Mouse (Mus musculus) B cell, adult 62 days (primary cell): Measurements from ENCODE around the gene Tspan18. TPM values are rescaled to one million over a fixed set of nuclear protein-coding genes. Genes with fewer than 3 reads are reported as not detected.

Experiments
- total RNA-seq: library from RNA; stranded (reverse); gene quantifications from 4 replicates; pipeline ENCODE4 v1.2.4, GENCODE M21; 2023

The Tspan18 gene
- total RNA-seq, result not detected in 4 replicates

GRCm38 (mm10) chr2:93333817-93334731, at the start of gene Tspan18:
Tspan18 (minus strand) TSS chr2:93334505.

DNA sequence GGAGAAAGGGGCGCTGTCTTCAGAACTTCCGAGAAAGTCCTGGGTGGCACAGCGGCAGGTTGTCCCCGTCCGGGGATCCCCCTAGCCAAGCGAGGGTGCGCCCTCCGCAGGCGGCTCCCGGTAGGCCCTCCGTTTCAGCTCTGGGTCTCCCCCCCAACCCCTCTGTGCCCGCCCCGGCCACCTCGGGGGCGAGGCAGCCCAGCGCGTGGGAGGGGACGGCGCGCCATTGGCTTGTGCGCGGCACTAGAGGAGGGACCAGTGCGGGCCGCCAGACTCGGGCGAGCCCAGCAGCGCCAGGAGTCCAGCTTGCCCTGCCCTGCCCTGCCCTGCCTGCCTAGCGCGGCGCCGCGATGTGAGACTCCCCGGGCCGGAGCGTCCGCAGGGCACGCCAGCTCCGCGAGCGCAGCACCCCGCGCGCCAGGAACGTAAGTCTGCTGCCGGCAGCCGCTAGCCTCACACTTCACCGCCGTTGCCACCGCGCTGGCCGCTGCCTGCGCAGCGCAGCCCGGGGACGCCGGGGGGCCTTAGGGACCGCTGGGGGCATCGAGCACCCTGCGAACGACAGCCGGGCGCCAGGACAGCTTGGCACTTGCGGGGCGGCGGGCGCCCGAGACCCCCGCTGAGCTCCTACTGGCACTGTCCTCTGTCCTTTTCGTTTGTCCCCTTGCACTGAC, 146.8 kb downstream of the Tspan18 start, which contains the start of gene Trp53i11:
Trp53i11 (plus strand) TSS at position 226 of the 674 bp plus-strand sequence.

Other genes with a start within 250 kb of the Tspan18 start
- gene Trp53i11, start 147.0 kb downstream of the Tspan18 start, total RNA-seq, result 398 to 444 TPM (median 418 TPM) in 4 replicates
- gene Cd82, start 128.6 kb upstream of the Tspan18 start, total RNA-seq, result 167 to 173 TPM (median 172 TPM) in 4 replicates
- not detected in 4 replicates for gene Gm10803, start 226.1 kb upstream of the Tspan18 start, total RNA-seq